Comparison of ENCODE assay signal across 27 mouse cellular contexts in genomic region chr7:55332028-55332427, GRCm38 (mm10).
A peak's percentile ranks its signal among the peaks of the same experiment; 100 is the strongest.
DNase-seq lines count a peak whose midpoint lies in the region; ATAC-seq and TF ChIP-seq lines count a peak whose summit lies in the region.
"Had no signal": no experiment of that assay in that cellular context is flagged by ENCODE, and none has a peak within 500 bp of the region (broad histone marks: within the 10 kb centered on the region; RNA-seq: fewer than 3 reads in every experiment).

No protein-coding gene starts in this region.

- no peak overlapping the region for H3K27ac ChIP-seq in midbrain, embryonic 11.5 days (ENCODE audit: low read depth, low read length)
- no peak overlapping the region for H3K27ac ChIP-seq in midbrain, embryonic 10.5 days (replicated peaks)
- no peak overlapping the region for H3K27ac ChIP-seq in hindbrain, embryonic 13.5 days
- H3K27ac ChIP-seq in hindbrain, postnatal 0 days, result no peak overlapping the region
- no peak overlapping the region for H3K27ac ChIP-seq in midbrain, embryonic 15.5 days
- no peak overlapping the region for H3K27ac ChIP-seq in stomach, postnatal 0 days (replicated peaks)
- H3K27ac ChIP-seq: hindbrain, embryonic 15.5 days; kidney, postnatal 0 days; limb, embryonic 10.5 days; limb, embryonic 15.5 days; liver, embryonic 13.5 days; neural tube, embryonic 13.5 days; stomach, embryonic 15.5 days had no signal

- no peak for DNase-seq in midbrain, embryonic 11.5 days (ENCODE audit: low spot score, missing footprints)
- DNase-seq in midbrain, embryonic 10.5 days (ENCODE audit: low spot score), result no peak
- peak; percentile 3 for DNase-seq in hindbrain, postnatal 0 days (ENCODE audit: low spot score)
- no peak for DNase-seq in cerebellum, adult 8-10 months
- DNase-seq in stomach, postnatal 0 days (ENCODE audit: low spot score), result no peak
- DNase-seq in lung, adult 18-20 months, result no peak
- DNase-seq: adrenal gland, postnatal 25 days; B cell, adult 2 months; cerebellum, adult 18-20 months; cerebellum, postnatal 14 days; forebrain, postnatal 0 days; gastrocnemius, postnatal 14 days; heart, postnatal 14 days; kidney, adult 8-10 months; kidney, postnatal 4 days; liver, embryonic 13.5 days; lung, embryonic 14.5 days; thymus, postnatal 14 days had no signal

- WGBS in midbrain, embryonic 11.5 days, result 87% methylated on average over 1 of the region's 1 CpGs
- WGBS in midbrain, embryonic 10.5 days, result 87% methylated on average over 1 of the region's 1 CpGs
- 54% methylated on average over 1 of the region's 1 CpGs for WGBS in hindbrain, embryonic 13.5 days
- 67% methylated on average over 1 of the region's 1 CpGs for WGBS in hindbrain, postnatal 0 days
- 71% methylated on average over 1 of the region's 1 CpGs for WGBS in midbrain, embryonic 15.5 days
- WGBS in stomach, postnatal 0 days, result 83% methylated on average over 1 of the region's 1 CpGs

- no peak overlapping the region for H3K9ac ChIP-seq in midbrain, embryonic 11.5 days (ENCODE audit: low read length)
- no peak overlapping the region for H3K9ac ChIP-seq in hindbrain, embryonic 13.5 days
- H3K9ac ChIP-seq in hindbrain, postnatal 0 days (replicated peaks; ENCODE audit: low read length), result no peak overlapping the region
- H3K9ac ChIP-seq in midbrain, embryonic 15.5 days, result no peak overlapping the region
- no peak overlapping the region for H3K9ac ChIP-seq in stomach, postnatal 0 days (ENCODE audit: low read length)
- H3K9ac ChIP-seq: forebrain, postnatal 0 days; hindbrain, embryonic 15.5 days; limb, embryonic 15.5 days; liver, embryonic 13.5 days; lung, embryonic 14.5 days; neural tube, embryonic 13.5 days; stomach, embryonic 15.5 days had no signal

- H3K4me1 ChIP-seq in midbrain, embryonic 11.5 days (ENCODE audit: control insufficient read depth, insufficient read depth, low read length), result no peaks in the 10 kb centered on the region
- H3K4me1 ChIP-seq in midbrain, embryonic 10.5 days, result no peaks in the 10 kb centered on the region
- no peaks in the 10 kb centered on the region for H3K4me1 ChIP-seq in hindbrain, embryonic 13.5 days (replicated peaks)
- no peaks in the 10 kb centered on the region for H3K4me1 ChIP-seq in hindbrain, postnatal 0 days (ENCODE audit: insufficient read depth, low read length)
- no peaks in the 10 kb centered on the region for H3K4me1 ChIP-seq in midbrain, embryonic 15.5 days
- no peaks in the 10 kb centered on the region for H3K4me1 ChIP-seq in stomach, postnatal 0 days (replicated peaks; ENCODE audit: control insufficient read depth, insufficient read depth)
- H3K4me1 ChIP-seq: hindbrain, embryonic 15.5 days; limb, embryonic 10.5 days; limb, embryonic 15.5 days; liver, embryonic 13.5 days; neural tube, embryonic 13.5 days; stomach, embryonic 15.5 days had no signal

- no peaks in the 10 kb centered on the region for H3K9me3 ChIP-seq in midbrain, embryonic 11.5 days (ENCODE audit: control insufficient read depth, low read length)
- H3K9me3 ChIP-seq in midbrain, embryonic 10.5 days (replicated peaks), result no peaks in the 10 kb centered on the region
- H3K9me3 ChIP-seq in hindbrain, embryonic 13.5 days, result no peaks in the 10 kb centered on the region
- no peaks in the 10 kb centered on the region for H3K9me3 ChIP-seq in hindbrain, postnatal 0 days (ENCODE audit: low read length)
- no peaks in the 10 kb centered on the region for H3K9me3 ChIP-seq in midbrain, embryonic 15.5 days
- H3K9me3 ChIP-seq in stomach, postnatal 0 days (ENCODE audit: control insufficient read depth, low read length), result no peaks in the 10 kb centered on the region
- H3K9me3 ChIP-seq: hindbrain, embryonic 15.5 days; limb, embryonic 10.5 days; limb, embryonic 15.5 days; liver, embryonic 13.5 days; neural tube, embryonic 13.5 days; stomach, embryonic 15.5 days had no signal

- no peaks in the 10 kb centered on the region for H3K27me3 ChIP-seq in midbrain, embryonic 11.5 days (ENCODE audit: control insufficient read depth, insufficient read depth, low read length)
- no peaks in the 10 kb centered on the region for H3K27me3 ChIP-seq in midbrain, embryonic 10.5 days (ENCODE audit: low read depth, poor library complexity, severe bottlenecking)
- H3K27me3 ChIP-seq in hindbrain, embryonic 13.5 days, result no peaks in the 10 kb centered on the region
- H3K27me3 ChIP-seq in hindbrain, postnatal 0 days (ENCODE audit: insufficient read depth, low read length), result no peaks in the 10 kb centered on the region
- H3K27me3 ChIP-seq in midbrain, embryonic 15.5 days (replicated peaks), result no peaks in the 10 kb centered on the region
- no peaks in the 10 kb centered on the region for H3K27me3 ChIP-seq in stomach, postnatal 0 days (ENCODE audit: control insufficient read depth, insufficient read depth, low read length)
- H3K27me3 ChIP-seq: hindbrain, embryonic 15.5 days; limb, embryonic 15.5 days; liver, embryonic 13.5 days; neural tube, embryonic 13.5 days; stomach, embryonic 15.5 days had no signal

- no peak for TF ChIP-seq CTCF in hindbrain, postnatal 0 days (IDR thresholded peaks at IDR 0.05; ENCODE audit: low read depth)
- TF ChIP-seq CTCF in stomach, postnatal 0 days (IDR thresholded peaks at IDR 0.05; ENCODE audit: low read depth), result no peak

- 0 out of 2 replicates have a peak, but pooled peaks have one; percentile 48 for ATAC-seq in midbrain, embryonic 11.5 days (ENCODE audit: low FRiP score)
- peak; percentile 85 for ATAC-seq in hindbrain, embryonic 13.5 days (ENCODE audit: low FRiP score)
- no peak for ATAC-seq in hindbrain, postnatal 0 days
- peak; percentile 88 for ATAC-seq in midbrain, embryonic 15.5 days (replicated peaks)
- no peak for ATAC-seq in stomach, postnatal 0 days (ENCODE audit: low FRiP score, low TSS enrichment)
- ATAC-seq: forebrain, postnatal 0 days; intestine, embryonic 16.5 days had no signal

- no peaks in the 10 kb centered on the region for H3K36me3 ChIP-seq in midbrain, embryonic 11.5 days (ENCODE audit: control insufficient read depth, insufficient read depth, low read length)
- H3K36me3 ChIP-seq in midbrain, embryonic 10.5 days, result no peaks in the 10 kb centered on the region
- no peaks in the 10 kb centered on the region for H3K36me3 ChIP-seq in hindbrain, embryonic 13.5 days
- no peaks in the 10 kb centered on the region for H3K36me3 ChIP-seq in hindbrain, postnatal 0 days (ENCODE audit: insufficient read depth, low read length)
- H3K36me3 ChIP-seq in midbrain, embryonic 15.5 days (replicated peaks), result no peaks in the 10 kb centered on the region
- H3K36me3 ChIP-seq in stomach, postnatal 0 days (ENCODE audit: control insufficient read depth, insufficient read depth, low read length), result no peaks in the 10 kb centered on the region
- H3K36me3 ChIP-seq: hindbrain, embryonic 15.5 days; limb, embryonic 10.5 days; limb, embryonic 15.5 days; liver, embryonic 13.5 days; neural tube, embryonic 13.5 days; stomach, embryonic 15.5 days had no signal

- H3K4me2 ChIP-seq in midbrain, embryonic 11.5 days, result no peak overlapping the region
- H3K4me2 ChIP-seq in hindbrain, embryonic 13.5 days, result no peak overlapping the region
- no peak overlapping the region for H3K4me2 ChIP-seq in hindbrain, postnatal 0 days (ENCODE audit: low read depth, low read length)
- no peak overlapping the region for H3K4me2 ChIP-seq in midbrain, embryonic 15.5 days
- H3K4me2 ChIP-seq in stomach, postnatal 0 days (replicated peaks; ENCODE audit: low read depth), result no peak overlapping the region
- H3K4me2 ChIP-seq: hindbrain, embryonic 15.5 days; limb, embryonic 15.5 days; liver, embryonic 13.5 days; lung, embryonic 14.5 days; neural tube, embryonic 13.5 days; stomach, embryonic 15.5 days had no signal

- TF ChIP-seq EP300 in stomach, postnatal 0 days (optimal IDR thresholded peaks at IDR 0.05), result no peak

- no peak overlapping the region for H3K4me3 ChIP-seq in midbrain, embryonic 11.5 days (ENCODE audit: low read depth, low read length)
- H3K4me3 ChIP-seq in midbrain, embryonic 10.5 days, result no peak overlapping the region
- H3K4me3 ChIP-seq in hindbrain, embryonic 13.5 days, result no peak overlapping the region
- H3K4me3 ChIP-seq in hindbrain, postnatal 0 days (ENCODE audit: low read length), result no peak overlapping the region
- no peak overlapping the region for H3K4me3 ChIP-seq in midbrain, embryonic 15.5 days
- H3K4me3 ChIP-seq in stomach, postnatal 0 days (ENCODE audit: low read depth, low read length), result no peak overlapping the region
- H3K4me3 ChIP-seq: hindbrain, embryonic 15.5 days; limb, embryonic 10.5 days; limb, embryonic 15.5 days; liver, embryonic 13.5 days; neural tube, embryonic 13.5 days; stomach, embryonic 15.5 days had no signal

Comparison
In these comparisons a context has a peak if more than half of its experiments do, and no peak if none do; other contexts are left out.
1. ATAC-seq: peak in midbrain, embryonic 11.5 days (single experiment), hindbrain, embryonic 13.5 days (single experiment) and midbrain, embryonic 15.5 days (single experiment); none in hindbrain, postnatal 0 days (single experiment) and stomach, postnatal 0 days (single experiment).